Mouse (Mus musculus) MEL (cell line): ENCODE data around the gene Snrnp27. TPM values are rescaled to one million over a fixed set of nuclear protein-coding genes. Genes with fewer than 3 reads are reported as not detected.

Experiments
- DNase-seq: peaks from one replicate; pipeline ENCODE4 v3.0.0; 2011; ENCODE audit warnings: low read depth, low spot score
- H3K27ac ChIP-seq: 2 replicates; pipeline ENCODE4 v1.5.1; 2012; ENCODE audit warnings: low read depth, mild to moderate bottlenecking, control low read depth, low read length, moderate library complexity; ENCODE audit not compliant: control insufficient read depth
- H3K27me3 ChIP-seq, 2 experiments: fragments of 150-350 bp in 1 of 2; sonication (generic) in 1 of 2; 2 replicates each; pipeline ENCODE4 v1.6.1; 2012; ENCODE audit warnings: low read length in 2 of 2, mild to moderate bottlenecking in 2 of 2, improper control_type of control experiment in 1 of 2, moderate library complexity in 1 of 2; ENCODE audit not compliant: insufficient read depth in 2 of 2, control insufficient read depth in 1 of 2
- H3K36me3 ChIP-seq, 2 experiments: 2 replicates each; pipeline ENCODE4 v1.6.1; 2012 to 2014; ENCODE audit warnings: low read length in 2 of 2, improper control_type of control experiment in 1 of 2, inconsistent platforms in 1 of 2, mild to moderate bottlenecking in 1 of 2; ENCODE audit not compliant: insufficient read depth in 2 of 2, control insufficient read depth in 1 of 2
- H3K4me1 ChIP-seq, 2 experiments: fragments of 150-350 bp in 1 of 2; sonication (generic) in 1 of 2; 2 replicates each; pipeline ENCODE4 v1.6.1; 2012; ENCODE audit warnings: low read length in 2 of 2, improper control_type of control experiment in 1 of 2, mild to moderate bottlenecking in 1 of 2; ENCODE audit not compliant: insufficient read depth in 2 of 2, control insufficient read depth in 1 of 2
- H3K4me3 ChIP-seq, 2 experiments: fragments of 150-350 bp in 1 of 2; sonication (generic) in 1 of 2; 2 replicates each; pipeline ENCODE4 v1.5.1; 2012; ENCODE audit warnings: low read depth in 2 of 2, low read length in 2 of 2, mild to moderate bottlenecking in 2 of 2, moderate library complexity in 2 of 2, control low read depth in 1 of 2, improper control_type of control experiment in 1 of 2; ENCODE audit not compliant: control insufficient read depth in 1 of 2, insufficient read depth in 1 of 2
- H3K79me2 ChIP-seq: 2 replicates; pipeline ENCODE4 v1.6.1; 2012; ENCODE audit warnings: mild to moderate bottlenecking, low read length, moderate library complexity; ENCODE audit not compliant: control insufficient read depth, poor library complexity, insufficient read depth
- H3K9ac ChIP-seq: 2 replicates; pipeline ENCODE4 v1.6.1; 2012; ENCODE audit warnings: low read depth, mild to moderate bottlenecking, control low read depth, low read length, moderate library complexity; ENCODE audit not compliant: control insufficient read depth, poor library complexity, severe bottlenecking
- H3K9me3 ChIP-seq: fragments of 150-350 bp; sonication (generic); replicated peaks from 2 replicates; pipeline ENCODE4 v1.6.1; 2012; ENCODE audit warnings: mild to moderate bottlenecking, low read length, improper control_type of control experiment, moderate library complexity; ENCODE audit not compliant: insufficient read depth
- BHLHE40 ChIP-seq: IDR thresholded peaks from 2 replicates; pipeline ENCODE4 v1.6.1; 2012; ENCODE audit warnings: low read depth, mild to moderate bottlenecking, inconsistent platforms, low read length, improper control_type of control experiment, borderline replicate concordance
- CHD2 ChIP-seq: IDR thresholded peaks from 2 replicates; pipeline ENCODE4 v1.6.1; 2011; ENCODE audit warnings: low read length, improper control_type of control experiment
- GABPA ChIP-seq: IDR thresholded peaks from 2 replicates; pipeline ENCODE4 v1.6.1; 2012; ENCODE audit warnings: low read depth, mild to moderate bottlenecking, inconsistent platforms, low read length, improper control_type of control experiment, moderate library complexity
- JUND ChIP-seq: IDR thresholded peaks from 2 replicates; pipeline ENCODE4 v1.6.1; 2011; ENCODE audit warnings: low read depth, mild to moderate bottlenecking, improper control_type of control experiment, low read length
- MAX ChIP-seq: IDR thresholded peaks from 2 replicates; pipeline ENCODE4 v1.6.1; 2011; ENCODE audit warnings: low read length, improper control_type of control experiment
- MEF2A ChIP-seq: IDR thresholded peaks from 2 replicates; pipeline ENCODE4 v1.6.1; 2014; ENCODE audit warnings: low read depth, mild to moderate bottlenecking, inconsistent platforms, low read length, improper control_type of control experiment; ENCODE audit not compliant: poor library complexity, insufficient replicate concordance, severe bottlenecking; ENCODE audit errors: extremely low read depth
- POLR2A ChIP-seq, 2 experiments: IDR thresholded peaks; 2 replicates each; pipeline ENCODE4 v1.6.1; 2011 to 2012; ENCODE audit warnings: low read length in 2 of 2, mild to moderate bottlenecking in 2 of 2, control low read depth in 1 of 2, improper control_type of control experiment in 1 of 2, low read depth in 1 of 2, moderate library complexity in 1 of 2; ENCODE audit not compliant: control insufficient read depth in 1 of 2, insufficient read depth in 1 of 2, poor library complexity in 1 of 2
- RAD21 ChIP-seq: IDR thresholded peaks from 2 replicates; pipeline ENCODE4 v1.6.1; 2011; ENCODE audit warnings: mild to moderate bottlenecking, low read depth, low read length, improper control_type of control experiment
- RCOR1 ChIP-seq: IDR thresholded peaks from 2 replicates; pipeline ENCODE4 v1.6.1; 2012; ENCODE audit warnings: low read depth, mild to moderate bottlenecking, inconsistent platforms, low read length, improper control_type of control experiment
- TAL1 ChIP-seq: IDR thresholded peaks from 2 replicates; pipeline ENCODE4 v1.6.1; 2012; ENCODE audit warnings: mild to moderate bottlenecking, inconsistent platforms, low read length, moderate library complexity, mixed read lengths
- TBP ChIP-seq: IDR thresholded peaks from 2 replicates; pipeline ENCODE4 v1.8.0; 2011; ENCODE audit warnings: low read depth, low read length, improper control_type of control experiment
- TCF12 ChIP-seq: IDR thresholded peaks from 2 replicates; pipeline ENCODE4 v1.6.1; 2014; ENCODE audit warnings: low read depth, mild to moderate bottlenecking, inconsistent platforms, low read length, improper control_type of control experiment, moderate library complexity
- USF2 ChIP-seq, 2 experiments: IDR thresholded peaks; 2 replicates each; pipeline ENCODE4 v1.6.1; 2011 to 2012; ENCODE audit warnings: improper control_type of control experiment in 2 of 2, low read length in 2 of 2, borderline replicate concordance in 1 of 2, inconsistent platforms in 1 of 2, low read depth in 1 of 2, mild to moderate bottlenecking in 1 of 2; ENCODE audit not compliant: insufficient read depth in 1 of 2
- polyA plus RNA-seq, 2 experiments: library from polyadenylated mRNA; stranded (reverse) in 1 of 2; unstranded in 1 of 2; fragments of >175 nt in 1 of 2; fragments of >200 nt in 1 of 2; gene quantifications; 2 replicates each; pipeline versions ENCODE4 v1.2.1 to v1.2.4; 2012; ENCODE audit warnings: low replicate concordance in 2 of 2, low read depth in 1 of 2; ENCODE audit not compliant: insufficient read length in 2 of 2, insufficient read depth in 1 of 2, missing spikeins in 1 of 2
- total RNA-seq: library from RNA; depleted of rRNA; stranded (reverse); fragments of 300-350 nt; gene quantifications from 2 replicates; pipeline ENCODE4 v1.2.3, GENCODE M21; 2012

Snrnp27 gene
- total and polyA plus RNA-seq, 3 experiments = 79.3 to 225 (median 106) TPM

DNA sequence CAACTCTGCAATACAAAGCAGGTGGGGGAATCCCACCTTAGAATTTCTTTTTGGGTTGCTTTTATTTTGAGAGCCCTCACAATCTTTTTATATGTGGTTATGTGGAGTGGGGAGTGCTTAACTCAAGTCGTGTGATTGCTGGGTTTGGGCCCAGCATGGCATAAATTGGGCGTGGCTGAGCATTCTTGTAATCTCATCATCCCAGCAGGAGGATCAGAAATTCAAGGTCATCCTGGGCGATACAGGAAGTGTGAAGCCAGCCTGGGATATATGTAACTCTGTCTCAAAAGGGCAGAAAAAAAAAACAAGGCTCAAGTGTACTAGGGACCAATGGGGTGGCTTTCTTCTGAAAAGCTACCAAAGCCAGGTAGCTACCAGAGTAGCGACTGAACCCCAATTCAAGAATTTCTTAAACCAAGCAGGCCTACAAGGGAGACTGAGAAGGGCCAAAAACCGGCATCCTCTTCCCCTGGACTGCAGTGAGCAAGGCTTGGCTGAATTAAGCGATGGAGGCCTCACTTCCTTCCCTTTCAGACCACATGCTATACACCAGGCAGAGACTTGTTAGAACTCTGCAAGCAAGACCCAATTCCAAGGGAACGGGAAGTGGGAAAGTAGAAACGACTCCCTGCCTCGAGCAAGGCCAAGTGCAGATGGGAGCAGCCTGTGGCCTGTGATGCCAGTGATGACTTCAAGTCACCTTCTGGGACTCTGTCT lies 24.0 kb downstream of the Snrnp27 start:
- Histone ChIP-seq H3K79me2 (no peaks in the 10 kb centered on the region), H3K27me3 (no peaks in the 10 kb centered on the region), H3K4me3 (no peak overlapping the region), H3K27ac (no peak overlapping the region), H3K36me3 (peaks cover 0 to 8% of the 10 kb centered on the region in 2 experiments; a peak in 3 of 4 replicates), H3K4me1 (peaks cover 5 to 11% of the 10 kb centered on the region in 2 experiments; a peak in 2 of 4 replicates), H3K9me3 (no peaks in the 10 kb centered on the region), H3K9ac (no peak overlapping the region)
- DNase-seq = peak; percentile 25
- TF ChIP-seq MEF2A (no peak), TAL1 (peak; percentile 20; the same call in 1 of the 2 replicates)

DNA sequence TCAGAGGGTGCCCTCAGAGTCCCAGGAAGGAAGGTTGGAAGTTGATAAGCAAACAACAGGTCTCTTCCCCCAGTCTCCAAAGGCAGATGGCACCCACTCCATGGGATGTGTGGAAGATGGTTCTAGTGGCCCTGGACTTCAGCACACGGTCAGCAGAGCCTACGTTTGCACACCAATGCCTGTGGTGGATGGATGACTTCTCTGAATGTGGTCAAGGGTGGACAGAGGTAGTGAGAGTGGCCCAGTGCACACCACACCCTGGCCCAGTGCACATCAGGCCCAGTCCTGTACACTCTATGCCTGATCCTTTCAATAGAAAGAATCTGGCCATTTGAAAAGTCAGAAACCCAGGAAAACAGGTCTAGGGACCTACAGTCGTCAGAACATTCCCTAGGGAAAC lies 25.8 kb downstream of the Snrnp27 start:
- DNase-seq = no peak
- no peak overlapping the region for H3K9ac ChIP-seq
- no peak overlapping the region for H3K4me3 ChIP-seq
- TF ChIP-seq POLR2A (IDR thresholded peaks at IDR 0.05; ENCODE audit: control insufficient read depth in 1 of 2, insufficient read depth in 1 of 2, low read depth in 1 of 2, low read length in 2 of 2, poor library complexity in 1 of 2) (no peak), BHLHE40 (no peak), USF2 (IDR thresholded peaks at IDR 0.05; ENCODE audit: borderline replicate concordance in 1 of 2, insufficient read depth in 1 of 2, low read depth in 1 of 2, low read length in 2 of 2) (no peak), MAX (no peak), TBP (no peak), JUND (no peak), CHD2 (no peak), RCOR1 (no peak), RAD21 (no peak), GABPA (no peak), TCF12 (no peak)
- no peaks in the 10 kb centered on the region; a peak in 2 of 4 replicates for H3K36me3 ChIP-seq
- H3K79me2 ChIP-seq = no peaks in the 10 kb centered on the region
- 0 out of 4 replicates have a peak, but pooled peaks cover 0 to 5% of the 10 kb centered on the region in 2 experiments for H3K4me1 ChIP-seq
- no peaks in the 10 kb centered on the region for H3K27me3 ChIP-seq
- H3K9me3 ChIP-seq = no peaks in the 10 kb centered on the region
- H3K27ac ChIP-seq = no peak overlapping the region
